Mouse (Mus musculus): ENCODE data around the gene Rnf145. TPM values are rescaled to one million over a fixed set of nuclear protein-coding genes. Genes with fewer than 3 reads are reported as not detected.

The Rnf145 gene
- polyA plus RNA-seq, 1 experiment from 2014 or later, result 63.1 TPM

GRCm38 (mm10) chr11:44548816-44549215 lies 30.1 kb downstream of the Rnf145 start:
- H3K4me2 ChIP-seq (ENCODE audit: low read depth, low read length), result no peak overlapping the region
- no peak overlapping the region for H3K27ac ChIP-seq (ENCODE audit: low read length)
- 89% methylated on average over 12 of the region's 12 CpGs for WGBS
- no peak overlapping the region for H3K9ac ChIP-seq (ENCODE audit: low read length)
- H3K9me3 ChIP-seq (ENCODE audit: control insufficient read depth, low read length), result no peaks in the 10 kb centered on the region
- H3K4me3 ChIP-seq (ENCODE audit: low read length), result no peak overlapping the region
- peaks cover 6% of the 10 kb centered on the region for H3K4me1 ChIP-seq (replicated peaks; ENCODE audit: control insufficient read depth, insufficient read depth, low read length)
- peaks cover 43% of the 10 kb centered on the region for H3K36me3 ChIP-seq (ENCODE audit: control insufficient read depth, insufficient read depth, low read length)
- ATAC-seq (ENCODE audit: low read depth), result no peak
- no peaks in the 10 kb centered on the region for H3K27me3 ChIP-seq (ENCODE audit: control insufficient read depth, insufficient read depth, low read depth, low read length)

DNA sequence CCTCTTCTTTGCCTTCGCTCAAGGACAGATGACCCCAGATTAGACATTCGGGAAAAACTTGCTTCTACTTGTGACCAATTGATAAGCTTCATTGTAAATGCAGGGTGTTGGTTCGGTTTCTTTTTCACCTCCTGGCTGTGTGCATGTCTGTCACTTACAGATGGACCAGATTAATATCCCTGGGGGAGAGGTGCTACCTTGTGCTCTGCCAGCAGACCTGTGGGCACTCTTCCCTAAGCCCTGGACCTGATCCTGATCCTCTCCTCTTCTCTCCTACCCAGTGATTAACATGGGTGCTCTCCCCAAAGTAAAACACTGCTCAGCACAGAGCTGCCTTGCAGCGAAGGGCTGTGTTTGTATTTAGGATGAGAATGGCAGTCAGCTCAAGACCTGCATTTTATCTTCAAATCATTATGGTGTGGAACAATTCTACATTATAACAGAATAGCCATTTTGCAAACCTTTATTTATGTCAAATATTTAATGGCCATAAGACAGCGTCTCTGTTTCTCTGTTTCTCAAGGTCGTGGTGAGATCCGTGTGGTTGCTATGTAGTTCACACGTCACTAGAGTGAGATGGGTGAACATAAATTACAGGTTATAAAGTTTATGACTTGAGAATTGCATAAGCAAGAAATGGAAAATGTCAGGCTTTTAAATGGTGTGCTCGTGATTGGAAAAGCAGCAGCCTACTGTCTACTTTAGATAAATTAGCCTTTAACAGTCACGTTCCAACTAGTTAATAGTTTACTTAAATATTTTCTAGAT lies 30.9 kb downstream of the Rnf145 start:
- H3K9ac ChIP-seq (ENCODE audit: low read length), result no peak overlapping the region
- no peak overlapping the region for H3K4me2 ChIP-seq (ENCODE audit: low read depth, low read length)
- H3K4me3 ChIP-seq (ENCODE audit: low read length), result no peak overlapping the region
- H3K36me3 ChIP-seq (ENCODE audit: control insufficient read depth, insufficient read depth, low read length), result peaks cover 43% of the 10 kb centered on the region
- 87% methylated on average over 10 of the region's 10 CpGs for WGBS
- no peak overlapping the region for H3K27ac ChIP-seq (ENCODE audit: low read length)
- no peaks in the 10 kb centered on the region for H3K9me3 ChIP-seq (ENCODE audit: control insufficient read depth, low read length)
- H3K27me3 ChIP-seq (ENCODE audit: control insufficient read depth, insufficient read depth, low read depth, low read length), result no peaks in the 10 kb centered on the region
- no peak for ATAC-seq (ENCODE audit: low read depth)
- H3K4me1 ChIP-seq (replicated peaks; ENCODE audit: control insufficient read depth, insufficient read depth, low read length), result peaks cover 6% of the 10 kb centered on the region

- Histone ChIP-seq H3K4me2 (ENCODE audit: low read depth, low read length) (no peak overlapping the region), H3K27me3 (ENCODE audit: control insufficient read depth, insufficient read depth, low read depth, low read length) (no peaks in the 10 kb centered on the region), H3K27ac (ENCODE audit: low read length) (no peak overlapping the region), H3K4me1 (replicated peaks; ENCODE audit: control insufficient read depth, insufficient read depth, low read length) (no peaks in the 10 kb centered on the region), H3K9me3 (ENCODE audit: control insufficient read depth, low read length) (no peaks in the 10 kb centered on the region), H3K36me3 (ENCODE audit: control insufficient read depth, insufficient read depth, low read length) (peaks cover 43% of the 10 kb centered on the region), H3K9ac (ENCODE audit: low read length) (no peak overlapping the region), H3K4me3 (ENCODE audit: low read length) (no peak overlapping the region)
- 90% methylated on average over 6 of the region's 6 CpGs for WGBS
- ATAC-seq (ENCODE audit: low read depth), result no peak
Observed at GRCm38 (mm10) chr11:44550996-44551395, 32.2 kb downstream of the Rnf145 start.

DNA sequence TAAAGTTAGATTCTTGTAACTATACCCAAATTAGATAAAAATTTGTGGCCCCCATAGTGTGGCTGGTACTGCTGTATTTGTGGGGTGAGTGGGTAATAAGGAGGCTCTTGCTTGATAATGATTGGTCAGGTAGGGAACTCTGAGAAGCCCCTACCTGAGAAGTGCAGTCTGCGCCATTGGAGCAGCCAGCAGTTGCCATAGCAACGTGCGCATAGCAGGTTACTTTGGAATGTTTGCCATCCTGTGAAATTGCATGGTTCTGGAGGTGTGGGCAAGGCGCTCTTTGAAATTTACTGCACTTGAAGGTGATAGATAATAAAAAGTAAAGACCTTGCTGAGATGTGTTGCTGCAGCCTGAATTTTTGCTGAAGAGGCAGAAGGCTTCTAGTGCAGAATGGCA lies 35.6 kb downstream of the Rnf145 start:
- Histone ChIP-seq H3K27ac (ENCODE audit: low read length) (no peak overlapping the region), H3K9ac (ENCODE audit: low read length) (no peak overlapping the region), H3K27me3 (ENCODE audit: control insufficient read depth, insufficient read depth, low read depth, low read length) (no peaks in the 10 kb centered on the region), H3K36me3 (ENCODE audit: control insufficient read depth, insufficient read depth, low read length) (peaks cover 41% of the 10 kb centered on the region), H3K4me3 (ENCODE audit: low read length) (no peak overlapping the region), H3K4me2 (ENCODE audit: low read depth, low read length) (no peak overlapping the region), H3K4me1 (replicated peaks; ENCODE audit: control insufficient read depth, insufficient read depth, low read length) (no peaks in the 10 kb centered on the region), H3K9me3 (ENCODE audit: control insufficient read depth, low read length) (no peaks in the 10 kb centered on the region)
- 54% methylated on average over 4 of the region's 4 CpGs for WGBS
- ATAC-seq (ENCODE audit: low read depth), result peak; percentile 87

GRCm38 (mm10) chr11:44558521-44558920 lies 39.8 kb downstream of the Rnf145 start:
- no peak overlapping the region for H3K4me3 ChIP-seq (ENCODE audit: low read length)
- WGBS, result 82% methylated on average over 3 of the region's 3 CpGs
- H3K27me3 ChIP-seq (ENCODE audit: control insufficient read depth, insufficient read depth, low read depth, low read length), result no peaks in the 10 kb centered on the region
- H3K9ac ChIP-seq (ENCODE audit: low read length), result no peak overlapping the region
- no peak for ATAC-seq (ENCODE audit: low read depth)
- H3K4me1 ChIP-seq (replicated peaks; ENCODE audit: control insufficient read depth, insufficient read depth, low read length), result peaks cover 4% of the 10 kb centered on the region; the same call in 1 of the 2 replicates
- no peak overlapping the region for H3K27ac ChIP-seq (ENCODE audit: low read length)
- H3K36me3 ChIP-seq (ENCODE audit: control insufficient read depth, insufficient read depth, low read length), result peaks cover 33% of the 10 kb centered on the region
- H3K4me2 ChIP-seq (ENCODE audit: low read depth, low read length), result no peak overlapping the region
- H3K9me3 ChIP-seq (ENCODE audit: control insufficient read depth, low read length), result no peaks in the 10 kb centered on the region

- H3K27me3 ChIP-seq (ENCODE audit: control insufficient read depth, insufficient read depth, low read depth, low read length), result no peaks in the 10 kb centered on the region
- 91% methylated on average over 6 of the region's 6 CpGs for WGBS
- no peak for ATAC-seq (ENCODE audit: low read depth)
- H3K27ac ChIP-seq (ENCODE audit: low read length), result no peak overlapping the region
- no peak overlapping the region for H3K4me2 ChIP-seq (ENCODE audit: low read depth, low read length)
- no peaks in the 10 kb centered on the region for H3K9me3 ChIP-seq (ENCODE audit: control insufficient read depth, low read length)
- peaks cover 6% of the 10 kb centered on the region; the same call in 1 of the 2 replicates for H3K4me1 ChIP-seq (replicated peaks; ENCODE audit: control insufficient read depth, insufficient read depth, low read length)
- no peak overlapping the region for H3K9ac ChIP-seq (ENCODE audit: low read length)
- H3K4me3 ChIP-seq (ENCODE audit: low read length), result no peak overlapping the region
- H3K36me3 ChIP-seq (ENCODE audit: control insufficient read depth, insufficient read depth, low read length), result peaks cover 37% of the 10 kb centered on the region
Observed at GRCm38 (mm10) chr11:44559466-44559865, 40.7 kb downstream of the Rnf145 start.

DNA sequence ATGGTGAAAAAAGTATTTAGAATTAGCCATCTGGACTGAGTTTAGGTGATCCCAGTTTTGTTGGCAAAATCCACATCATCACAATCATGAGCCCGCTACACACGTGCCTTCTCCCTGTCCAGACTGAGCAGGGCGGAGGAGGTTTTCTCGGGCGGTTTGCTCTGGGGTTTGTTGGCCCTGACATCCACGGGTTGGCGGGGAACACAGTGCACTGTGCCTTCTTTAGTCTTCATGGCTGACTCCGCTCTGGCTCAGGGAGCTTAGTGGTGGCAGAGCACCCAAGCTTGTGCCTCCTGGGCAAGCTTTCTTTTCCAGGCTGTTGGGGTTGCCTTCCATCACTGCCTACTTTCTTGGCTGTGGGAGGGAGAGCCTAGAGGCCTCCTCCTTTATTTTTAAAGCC lies 41.6 kb downstream of the Rnf145 start:
- no peak overlapping the region for H3K9ac ChIP-seq (ENCODE audit: low read length)
- H3K4me3 ChIP-seq (ENCODE audit: low read length), result no peak overlapping the region
- no peak for ATAC-seq (ENCODE audit: low read depth)
- peaks cover 41% of the 10 kb centered on the region for H3K36me3 ChIP-seq (ENCODE audit: control insufficient read depth, insufficient read depth, low read length)
- H3K27ac ChIP-seq (ENCODE audit: low read length), result no peak overlapping the region
- H3K4me1 ChIP-seq (replicated peaks; ENCODE audit: control insufficient read depth, insufficient read depth, low read length), result peaks cover 6% of the 10 kb centered on the region; the same call in 1 of the 2 replicates
- no peak overlapping the region for H3K4me2 ChIP-seq (ENCODE audit: low read depth, low read length)
- WGBS, result 91% methylated on average over 8 of the region's 8 CpGs
- H3K27me3 ChIP-seq (ENCODE audit: control insufficient read depth, insufficient read depth, low read depth, low read length), result no peaks in the 10 kb centered on the region
- H3K9me3 ChIP-seq (ENCODE audit: control insufficient read depth, low read length), result no peaks in the 10 kb centered on the region

- ATAC-seq (ENCODE audit: low read depth), result no peak
- H3K9me3 ChIP-seq (ENCODE audit: control insufficient read depth, low read length), result no peaks in the 10 kb centered on the region
- WGBS, result 86% methylated on average over 21 of the region's 21 CpGs
- no peak overlapping the region for H3K27ac ChIP-seq (ENCODE audit: low read length)
- no peak overlapping the region for H3K4me3 ChIP-seq (ENCODE audit: low read length)
- peaks cover 6% of the 10 kb centered on the region; the same call in 1 of the 2 replicates for H3K4me1 ChIP-seq (replicated peaks; ENCODE audit: control insufficient read depth, insufficient read depth, low read length)
- no peaks in the 10 kb centered on the region for H3K27me3 ChIP-seq (ENCODE audit: control insufficient read depth, insufficient read depth, low read depth, low read length)
- H3K9ac ChIP-seq (ENCODE audit: low read length), result no peak overlapping the region
- H3K4me2 ChIP-seq (ENCODE audit: low read depth, low read length), result no peak overlapping the region
- H3K36me3 ChIP-seq (ENCODE audit: control insufficient read depth, insufficient read depth, low read length), result peaks cover 46% of the 10 kb centered on the region
Observed at GRCm38 (mm10) chr11:44561476-44562015, 42.8 kb downstream of the Rnf145 start.

DNA sequence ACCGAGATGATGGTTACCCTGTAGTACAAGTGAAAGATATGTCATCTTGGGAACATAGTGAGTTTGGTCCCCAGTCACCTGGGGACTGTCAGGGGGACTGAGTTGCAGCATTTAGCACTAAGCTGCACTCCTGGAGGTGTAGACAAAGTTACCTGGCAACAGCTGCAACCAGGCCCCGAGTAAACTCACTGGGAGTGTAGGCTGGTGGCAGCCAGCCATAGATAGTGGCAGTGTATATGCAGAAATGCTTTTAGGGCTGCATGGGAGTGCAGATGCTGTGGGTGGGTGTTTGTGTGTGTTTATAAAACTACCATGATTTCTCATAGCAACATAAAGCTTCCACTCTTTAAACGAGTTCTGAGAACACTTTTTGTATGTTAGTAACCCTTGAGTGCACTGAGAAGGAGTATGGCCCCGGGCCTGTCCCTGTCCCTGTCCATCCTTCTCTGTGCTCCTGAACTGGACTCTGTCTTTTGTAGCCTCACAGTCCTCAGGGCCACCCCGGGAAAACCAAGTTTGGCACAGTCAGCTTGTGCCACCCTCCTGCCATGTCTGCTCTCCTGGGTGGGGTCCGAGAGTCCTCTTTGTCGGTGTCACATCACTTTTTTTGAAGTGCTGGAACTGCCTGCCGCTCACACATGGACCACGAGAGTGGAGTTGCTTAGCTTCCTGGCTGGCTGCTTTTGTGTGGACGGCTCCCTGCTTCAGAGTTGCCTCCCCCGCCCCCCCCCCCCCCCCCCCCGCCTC lies 43.8 kb downstream of the Rnf145 start:
- H3K4me1 ChIP-seq (replicated peaks; ENCODE audit: control insufficient read depth, insufficient read depth, low read length), result peaks cover 6% of the 10 kb centered on the region; the same call in 1 of the 2 replicates
- no peak overlapping the region for H3K9ac ChIP-seq (ENCODE audit: low read length)
- no peaks in the 10 kb centered on the region for H3K27me3 ChIP-seq (ENCODE audit: control insufficient read depth, insufficient read depth, low read depth, low read length)
- no peak overlapping the region for H3K4me2 ChIP-seq (ENCODE audit: low read depth, low read length)
- no peak for ATAC-seq (ENCODE audit: low read depth)
- WGBS, result 64% methylated on average over 11 of the region's 12 CpGs
- H3K9me3 ChIP-seq (ENCODE audit: control insufficient read depth, low read length), result no peaks in the 10 kb centered on the region
- no peak overlapping the region for H3K27ac ChIP-seq (ENCODE audit: low read length)
- H3K36me3 ChIP-seq (ENCODE audit: control insufficient read depth, insufficient read depth, low read length), result peaks cover 46% of the 10 kb centered on the region
- no peak overlapping the region for H3K4me3 ChIP-seq (ENCODE audit: low read length)
